Mouse (Mus musculus): ENCODE results near the gene Nxpe3.
A peak's percentile ranks its signal among the peaks of the same experiment; 100 is the strongest.

GRCm38 (mm10) chr16:55940781-55941180, 45.7 kb upstream of the Nxpe3 start:
- TF ChIP-seq EP300 (IDR thresholded peaks at IDR 0.05; ENCODE audit: low read depth in 1 of 2, low read length in 2 of 2) (no peak), CTCF (IDR thresholded peaks at IDR 0.05 in 2 of 3, conservative IDR thresholded peaks at IDR 0.05 in 1 of 3; ENCODE audit: control insufficient read depth in 1 of 3, insufficient read depth in 1 of 3, low read depth in 2 of 3, low read length in 3 of 3, poor library complexity in 1 of 3, severe bottlenecking in 1 of 3) (peak in 2 of 3 experiments; percentile 23; a peak in 3 of 6 replicates), ZC3H11A (IDR thresholded peaks at IDR 0.05; ENCODE audit: low read depth, low read length) (no peak), USF1 (IDR thresholded peaks at IDR 0.05; ENCODE audit: low read depth, low read length) (no peak), CHD2 (IDR thresholded peaks at IDR 0.05; ENCODE audit: low read length) (no peak), E2F4 (IDR thresholded peaks at IDR 0.05; ENCODE audit: borderline replicate concordance, low read depth, low read length) (no peak), ETS1 (IDR thresholded peaks at IDR 0.05; ENCODE audit: low read depth, low read length) (no peak), KAT2A (conservative IDR thresholded peaks at IDR 0.05; ENCODE audit: low read depth, low read length) (no peak), USF2 (IDR thresholded peaks at IDR 0.05; ENCODE audit: borderline replicate concordance in 1 of 2, insufficient read depth in 1 of 2, low read depth in 1 of 2, low read length in 2 of 2) (no peak), POLR2A (IDR thresholded peaks at IDR 0.05; ENCODE audit: control insufficient read depth in 1 of 2, insufficient read depth in 1 of 2, low read depth in 1 of 2, low read length in 2 of 2, poor library complexity in 1 of 2) (no peak)
